ENCODE assay signal across 9 mouse cellular contexts in genomic region chr10:98857395-98857794, GRCm38 (mm10). TPM values are rescaled to one million over a fixed set of nuclear protein-coding genes. Genes with fewer than 3 reads are reported as not detected.
A peak's percentile ranks its signal among the peaks of the same experiment; 100 is the strongest.
DNase-seq lines count a peak whose midpoint lies in the region; ATAC-seq lines count a peak whose summit lies in the region.
"Had no signal": no experiment of that assay in that cellular context is flagged by ENCODE, and none has a peak within 500 bp of the region (broad histone marks: within the 10 kb centered on the region; RNA-seq: fewer than 3 reads in every experiment).

No protein-coding gene starts in this region.

- ATAC-seq in heart, embryonic 11.5 days (replicated peaks; ENCODE audit: insufficient number of reproducible peaks, low FRiP score, low TSS enrichment), result peak; percentile 42; the same call in 1 of the 2 replicates

- no peak overlapping the region for H3K4me3 ChIP-seq in heart, embryonic 11.5 days (ENCODE audit: low read depth, low read length)
- H3K4me3 ChIP-seq: myocyte; stomach, embryonic 15.5 days had no signal

- H3K4me1 ChIP-seq in heart, embryonic 11.5 days (ENCODE audit: control insufficient read depth, insufficient read depth, low read length), result no peaks in the 10 kb centered on the region
- H3K4me1 ChIP-seq: stomach, embryonic 15.5 days had no signal

- no peak overlapping the region for H3K4me2 ChIP-seq in heart, embryonic 11.5 days
- H3K4me2 ChIP-seq: stomach, embryonic 15.5 days had no signal

- H3K9me3 ChIP-seq in heart, embryonic 11.5 days (replicated peaks; ENCODE audit: control insufficient read depth, low read length), result no peaks in the 10 kb centered on the region
- H3K9me3 ChIP-seq: stomach, embryonic 15.5 days had no signal

- H3K27me3 ChIP-seq in heart, embryonic 11.5 days (ENCODE audit: control insufficient read depth, insufficient read depth, low read length), result no peaks in the 10 kb centered on the region
- H3K27me3 ChIP-seq: stomach, embryonic 15.5 days had no signal

- WGBS in heart, embryonic 11.5 days (ENCODE audit: insufficient replicate concordance), result 23% methylated on average over 3 of the region's 3 CpGs

- peak; percentile 44 for DNase-seq in R1 (ENCODE audit: low read depth, low spot score)
- peak; percentile 33 for DNase-seq in adrenal gland, postnatal 25 days
- peak; percentile 79 to 87 for DNase-seq in lung, adult 18-20 months
- no peak for DNase-seq in cerebellum, adult 11-12 months
- no peak for DNase-seq in cerebellum, adult 11 months
- no peak for DNase-seq in cerebellum, adult 9-10 months

- no peak overlapping the region for H3K9ac ChIP-seq in heart, embryonic 11.5 days (ENCODE audit: low read depth, low read length)
- H3K9ac ChIP-seq: stomach, embryonic 15.5 days had no signal

- H3K27ac ChIP-seq in heart, embryonic 11.5 days (ENCODE audit: low read depth, low read length), result peak overlapping the region; percentile 35; the same call in 1 of the 2 replicates
- H3K27ac ChIP-seq: stomach, embryonic 15.5 days had no signal

- H3K36me3 ChIP-seq in heart, embryonic 11.5 days (ENCODE audit: control insufficient read depth, insufficient read depth, low read length), result no peaks in the 10 kb centered on the region
- H3K36me3 ChIP-seq: stomach, embryonic 15.5 days had no signal

RNA-seq across cellular contexts. Expression of gene Atp2b1, which starts 56.8 kb away (rescaled TPM):
- 48.2 and 54.6 TPM in 2 replicates for total RNA-seq in adrenal gland, postnatal 25 days (2021)
- 94.3 and 104 TPM in 2 replicates for polyA plus RNA-seq in heart, embryonic 11.5 days (2014; fragmentation: Nextera tagmentation; extraction: Ambion mirVana)

Comparison
In these comparisons a context has a peak if more than half of its experiments do, and no peak if none do; other contexts are left out.
1. DNase-seq: peak in R1 (single experiment), adrenal gland, postnatal 25 days (single experiment) and lung, adult 18-20 months (2 of 2); none in cerebellum, adult 11-12 months (single experiment), cerebellum, adult 11 months (single experiment) and cerebellum, adult 9-10 months (single experiment).